Mouse (Mus musculus): ENCODE results near the gene Olfr1324. TPM values are rescaled to one million over a fixed set of nuclear protein-coding genes. Genes with fewer than 3 reads are reported as not detected.

The Olfr1324 gene
- not detected for polyA plus RNA-seq (2017; shearing (Covaris generic))

GRCm38 (mm10) chrX:50428398-50428797 is at the start of gene Olfr1324:
TSS of gene Olfr1324 (minus strand) at chrX:50428498.

Data from effector memory CD4-positive, alpha-beta T cell, adult 5 months (primary cell).